Mouse (Mus musculus) WW6 (cell line): ENCODE measurements around the gene Tomm20.
A peak's percentile ranks its signal among the peaks of the same experiment; 100 is the strongest.

Source experiments
- DNase-seq: peaks from one replicate; pipeline ENCODE4 v3.0.0-alpha.2; 2013; ENCODE audit warnings: low read depth, low spot score

The Tomm20 gene

GRCm38 (mm10) chr8:126962871-126963270 is 17.2 kb upstream of the Tomm20 start:
- DNase-seq, result no peak

- DNase-seq, result no peak
Observed at GRCm38 (mm10) chr8:126961516-126961915, 15.9 kb upstream of the Tomm20 start.

GRCm38 (mm10) chr8:126951900-126952636 is 6.4 kb upstream of the Tomm20 start:
- DNase-seq, result no peak

- no peak for DNase-seq
Observed at GRCm38 (mm10) chr8:126949527-126949926, 3.9 kb upstream of the Tomm20 start.

- no peak for DNase-seq
Observed at GRCm38 (mm10) chr8:126946444-126946843, 800 bp upstream of the Tomm20 start.

- no peak for DNase-seq
Observed at GRCm38 (mm10) chr8:126944781-126945691, 608 bp downstream of the Tomm20 start.

GRCm38 (mm10) chr8:126943565-126943964 is 2.1 kb downstream of the Tomm20 start:
- no peak for DNase-seq

GRCm38 (mm10) chr8:126937337-126937736 is 8.3 kb downstream of the Tomm20 start:
- no peak for DNase-seq

GRCm38 (mm10) chr8:126935932-126936331 is 9.7 kb downstream of the Tomm20 start:
- DNase-seq, result no peak

- DNase-seq, result no peak
Observed at GRCm38 (mm10) chr8:126935387-126935786, 10.3 kb downstream of the Tomm20 start.

- no peak for DNase-seq
Observed at GRCm38 (mm10) chr8:126932656-126933055, 13.0 kb downstream of the Tomm20 start.

GRCm38 (mm10) chr8:126932249-126932648 is 13.4 kb downstream of the Tomm20 start:
- no peak for DNase-seq

GRCm38 (mm10) chr8:126931720-126932119 is 13.9 kb downstream of the Tomm20 start:
- peak; percentile 65 for DNase-seq

- DNase-seq, result peak; percentile 68
Observed at GRCm38 (mm10) chr8:126929607-126930161, 16.0 kb downstream of the Tomm20 start.

- DNase-seq, result no peak
Observed at GRCm38 (mm10) chr8:126928755-126929505, 16.7 kb downstream of the Tomm20 start.

GRCm38 (mm10) chr8:126928028-126928427 is 17.6 kb downstream of the Tomm20 start:
- DNase-seq, result no peak

GRCm38 (mm10) chr8:126927058-126927457 is 18.6 kb downstream of the Tomm20 start:
- DNase-seq, result no peak

GRCm38 (mm10) chr8:126922981-126923380 is 22.7 kb downstream of the Tomm20 start:
- no peak for DNase-seq

- no peak for DNase-seq
Observed at GRCm38 (mm10) chr8:126921432-126921831, 24.2 kb downstream of the Tomm20 start.

GRCm38 (mm10) chr8:126920845-126921244 is 24.8 kb downstream of the Tomm20 start:
- DNase-seq, result no peak

GRCm38 (mm10) chr8:126920386-126920785 is 25.3 kb downstream of the Tomm20 start:
- DNase-seq, result no peak

- no peak for DNase-seq
Observed at GRCm38 (mm10) chr8:126919703-126920102, 25.9 kb downstream of the Tomm20 start.
